Mouse (Mus musculus): ENCODE results near the gene Ccl2.

DNA sequence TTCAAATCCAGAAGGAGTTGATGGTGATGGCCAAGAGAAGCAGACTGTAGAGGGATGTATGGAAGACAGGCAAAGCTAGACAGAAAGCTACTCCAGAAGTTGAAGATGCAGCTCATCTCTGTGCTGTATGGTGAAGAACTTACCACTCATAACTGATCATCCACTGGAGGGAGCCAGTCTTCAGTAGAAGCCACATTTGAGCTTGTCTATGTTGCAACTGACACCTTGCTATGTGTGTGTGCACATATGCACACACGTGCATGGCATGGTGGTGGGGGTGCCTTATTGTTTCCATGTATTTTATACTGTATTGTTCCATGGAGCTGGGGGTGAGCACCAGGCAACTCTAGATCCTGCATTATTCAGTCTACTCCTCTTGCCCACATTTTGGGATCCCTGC, 37.0 kb downstream of the Ccl2 start:
- TF ChIP-seq CTCF (conservative IDR thresholded peaks at IDR 0.05; ENCODE audit: low read length): no peak
- no peak for TF ChIP-seq POU5F1 (IDR thresholded peaks at IDR 0.05; ENCODE audit: borderline replicate concordance, low read length)
